Mouse (Mus musculus): Measurements from ENCODE around the gene Spcs1.

DNA sequence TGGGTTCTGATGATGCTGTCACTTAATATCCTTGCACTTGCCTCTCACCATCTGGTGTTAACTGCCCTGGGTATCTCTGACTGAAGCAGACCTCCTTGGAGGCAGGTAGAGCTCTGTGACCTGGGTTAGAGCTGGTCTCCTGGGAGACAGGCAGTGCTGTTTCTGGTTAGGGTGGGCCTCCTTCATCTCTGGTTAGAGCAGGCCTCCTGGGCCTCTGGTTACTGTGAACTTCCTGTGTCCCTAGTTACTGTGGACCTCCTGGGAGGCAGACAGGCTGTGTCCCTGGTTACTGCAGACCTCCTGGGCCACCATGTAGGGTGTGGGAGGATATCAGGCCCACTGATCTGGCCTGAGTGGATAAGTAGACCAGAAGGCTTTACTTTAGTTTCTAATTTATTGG, 5.1 kb downstream of the Spcs1 start:
- TF ChIP-seq KAT2A (conservative IDR thresholded peaks at IDR 0.05; ENCODE audit: low read depth, low read length) (no peak), CHD2 (IDR thresholded peaks at IDR 0.05; ENCODE audit: low read length) (no peak), CTCF (IDR thresholded peaks at IDR 0.05 in 2 of 3, conservative IDR thresholded peaks at IDR 0.05 in 1 of 3; ENCODE audit: control insufficient read depth in 1 of 3, insufficient read depth in 1 of 3, low read depth in 2 of 3, low read length in 3 of 3, poor library complexity in 1 of 3, severe bottlenecking in 1 of 3) (no peak)
